Mouse (Mus musculus) left cerebral cortex, adult 2 months (tissue): ENCODE data around the gene Bcl2l1. TPM values are rescaled to one million over a fixed set of nuclear protein-coding genes. Genes with fewer than 3 reads are reported as not detected.

ENCODE experiments used
- DNase-seq, 2 experiments: peaks; one replicate each; pipeline ENCODE4 v3.0.0; 2021 to 2022; ENCODE audit warnings: low spot score in 2 of 2, mixed read lengths in 1 of 2; ENCODE audit errors: extremely low spot score in 1 of 2
- H3K27ac ChIP-seq: fragments of 200-600 bp; 2 replicates; pipeline ENCODE4 v1.8.1; 2022
- H3K4me3 ChIP-seq: fragments of 200-600 bp; 2 replicates; pipeline ENCODE4 v1.8.1; 2022
- CTCF ChIP-seq: fragments of 200-600 bp; IDR thresholded peaks from 2 replicates; pipeline ENCODE4 v1.8.1; 2022; ENCODE audit warnings: antibody characterized with exemption, mild to moderate bottlenecking, moderate library complexity
- intact Hi-C: fragments of 180-260 bp; cut with DNase I; formaldehyde crosslinking; loops from one replicate; pipeline ENCODE4 v1.15.1; 2025
- microRNA-seq, 2 experiments: library from miRNA; unstranded; fragments of <30 nt; microRNA quantifications; one replicate each; pipeline ENCODE4 v1.2.0; 2021
- total RNA-seq, 2 experiments: library from RNA; stranded (reverse); gene quantifications; 2 replicates each; pipeline ENCODE4 v1.2.3; 2021

Gene Bcl2l1
- total RNA-seq, 2 experiments from 2014 or later, result 133 to 135 TPM

DNA sequence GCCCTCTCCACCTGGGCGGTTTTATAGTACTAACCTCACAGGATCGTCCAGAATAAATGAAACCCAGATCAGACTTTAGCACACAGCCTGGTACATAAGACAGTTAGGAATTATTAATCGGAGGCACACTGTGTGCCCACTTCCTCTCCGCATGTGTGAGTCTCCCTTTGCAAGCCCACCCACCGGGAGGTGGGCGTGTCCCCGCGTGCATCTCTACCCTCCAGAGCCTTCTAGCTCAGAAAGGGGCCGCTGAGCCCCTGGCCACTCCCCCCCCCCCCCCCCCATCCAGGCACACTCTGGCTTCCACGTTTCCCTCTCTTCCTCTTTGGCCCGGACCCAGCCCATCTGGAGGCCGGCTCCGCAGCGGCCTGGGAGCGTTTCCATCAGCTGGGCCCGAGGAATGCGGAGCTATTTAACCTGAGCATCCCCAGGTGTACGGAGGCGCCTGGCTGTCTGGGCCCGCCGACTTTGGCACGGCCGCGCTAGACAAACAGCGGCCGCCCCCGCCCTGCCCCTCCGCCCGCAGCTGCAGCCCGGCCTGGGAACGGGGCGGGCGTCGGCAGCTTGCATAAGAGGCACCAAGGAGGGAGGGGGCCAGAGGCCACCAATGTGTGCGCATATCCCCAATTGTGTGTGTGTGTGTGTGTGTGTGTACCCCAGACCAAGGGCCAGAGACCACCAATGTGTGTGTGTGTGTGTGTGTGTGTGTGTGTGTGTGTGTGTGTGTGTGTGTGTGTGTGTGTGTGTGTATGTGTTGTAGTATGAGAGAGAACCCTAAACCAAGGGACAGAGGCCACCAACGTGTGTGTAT lies 92.3 kb downstream of the Bcl2l1 start:
- peak overlapping the region; percentile 42 for H3K4me3 ChIP-seq
- intact Hi-C loops, result no loop called here
- DNase-seq, result peak in 1 of 2 experiments; percentile 34
- peak overlapping the region; percentile 79 for H3K27ac ChIP-seq
- no peak for TF ChIP-seq CTCF

DNA sequence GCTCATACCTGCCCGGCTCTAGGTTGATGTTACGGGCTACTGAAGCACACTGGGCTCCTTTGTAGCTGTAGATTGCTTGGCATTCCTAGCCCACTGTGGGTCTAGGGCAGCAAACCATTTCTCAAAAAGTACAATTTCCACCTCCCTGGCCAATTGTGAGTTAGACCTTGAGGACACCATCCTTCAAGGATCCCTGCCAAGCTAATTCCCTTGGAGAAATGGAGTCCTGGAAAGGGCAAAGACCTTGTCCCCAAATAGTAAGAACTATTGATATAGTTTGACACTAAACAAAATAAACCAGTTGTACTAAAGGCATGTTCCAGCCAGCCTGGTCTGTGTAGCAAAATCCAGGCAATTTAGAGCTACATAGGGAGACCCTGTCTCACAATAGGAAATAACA lies 93.2 kb downstream of the Bcl2l1 start:
- H3K4me3 ChIP-seq, result peak overlapping the region; percentile 42
- DNase-seq, result no peak
- intact Hi-C loops, result no loop called here
- no peak for TF ChIP-seq CTCF
- H3K27ac ChIP-seq, result peak overlapping the region; percentile 79

DNA sequence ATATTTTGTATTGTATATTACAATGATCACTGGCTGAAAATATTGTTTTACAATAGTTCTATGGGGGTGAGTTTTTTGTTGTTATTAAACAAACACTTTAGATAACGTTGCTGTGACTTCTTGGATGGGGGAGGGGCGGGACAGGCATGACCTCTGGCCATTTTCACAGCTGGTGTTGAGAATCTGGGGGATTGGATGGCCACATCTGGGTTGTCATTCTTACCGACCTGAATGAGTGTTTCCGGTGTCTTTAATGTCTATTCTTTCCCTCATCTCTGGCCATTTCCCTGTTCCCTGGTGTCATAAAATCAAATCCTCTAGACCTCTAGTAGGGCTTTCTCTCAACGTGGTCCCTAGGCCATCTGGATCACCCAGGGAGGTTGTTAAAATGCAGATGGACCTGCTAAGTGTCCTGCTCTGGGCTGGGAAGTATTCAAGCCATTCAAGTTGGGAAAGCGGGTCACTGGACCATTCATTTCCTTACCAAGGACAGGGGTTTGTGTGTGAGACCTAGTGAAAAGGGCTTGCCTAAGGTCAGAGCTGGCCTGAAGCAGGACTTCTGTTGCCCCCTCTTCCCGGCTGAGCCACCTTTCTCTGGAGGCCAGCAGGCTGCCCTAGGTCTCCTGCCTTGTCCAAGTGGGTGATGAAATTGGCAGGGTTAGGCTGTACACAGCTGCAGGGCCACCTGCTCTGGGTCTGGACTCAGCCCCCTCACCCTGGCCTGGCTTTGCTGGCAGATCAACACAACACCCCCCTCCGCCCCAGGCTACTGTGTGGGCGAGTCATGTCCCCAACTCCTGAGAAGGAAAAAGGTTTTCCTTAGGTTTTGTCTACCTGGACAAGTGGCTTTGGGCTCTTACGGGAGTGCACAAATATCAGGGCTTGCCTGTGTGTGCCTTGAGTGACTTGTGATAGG lies 94.0 kb downstream of the Bcl2l1 start:
- no peak for TF ChIP-seq CTCF
- intact Hi-C loops, result no loop called here
- peak overlapping the region; percentile 79 for H3K27ac ChIP-seq
- DNase-seq, result no peak
- H3K4me3 ChIP-seq, result peak overlapping the region; percentile 42

DNA sequence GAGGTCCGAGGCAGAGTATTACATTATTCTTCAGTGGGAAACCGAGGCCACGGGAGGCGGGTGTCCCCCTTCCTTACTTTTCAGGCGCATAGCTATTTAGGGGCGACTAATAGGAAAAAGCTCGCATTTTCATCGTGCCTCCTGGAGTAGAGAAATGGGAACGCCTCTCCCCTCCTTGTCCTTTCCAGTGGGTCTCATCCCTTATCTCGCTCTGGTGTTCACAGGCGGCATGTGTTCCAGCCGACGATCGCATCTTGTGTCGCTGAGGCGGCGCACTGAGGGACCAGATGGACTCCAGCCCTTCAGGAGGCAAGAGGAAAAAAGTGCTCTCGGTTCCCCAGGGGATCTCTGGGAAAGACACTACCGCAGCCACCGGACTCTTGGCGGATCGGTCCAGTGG lies 94.8 kb downstream of the Bcl2l1 start:
- no peak for TF ChIP-seq CTCF
- intact Hi-C loops, result no loop called here
- no peak for DNase-seq
- H3K27ac ChIP-seq, result peak overlapping the region; percentile 79
- H3K4me3 ChIP-seq, result peak overlapping the region; percentile 42

DNA sequence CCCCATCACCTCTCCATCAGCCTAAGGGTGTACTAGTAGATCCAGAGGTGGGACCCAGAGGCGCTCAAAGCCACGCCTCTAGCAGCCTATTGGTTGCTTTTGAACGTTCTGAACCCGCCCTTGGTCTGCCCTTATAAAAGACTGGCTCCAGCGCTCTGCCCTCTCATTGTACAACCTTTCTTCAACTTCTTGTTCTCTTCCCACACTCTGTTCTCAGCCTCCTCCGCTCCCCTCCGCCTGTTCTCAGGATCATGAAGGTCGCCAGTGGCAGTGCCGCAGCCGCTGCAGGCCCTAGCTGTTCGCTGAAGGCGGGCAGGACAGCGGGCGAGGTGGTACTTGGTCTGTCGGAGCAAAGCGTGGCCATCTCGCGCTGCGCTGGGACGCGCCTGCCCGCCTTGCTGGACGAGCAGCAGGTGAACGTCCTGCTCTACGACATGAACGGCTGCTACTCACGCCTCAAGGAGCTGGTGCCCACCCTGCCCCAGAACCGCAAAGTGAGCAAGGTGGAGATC lies 95.4 kb downstream of the Bcl2l1 start, which contains the start of gene Id1:
TSS of gene Id1 (plus strand) at position 162 of the 512 bp plus-strand sequence.
- Histone ChIP-seq H3K4me3 (peak within 1 kb of the TSS; percentile 42), H3K27ac (peak within 1 kb of the TSS; percentile 82)
- TF ChIP-seq CTCF, result no peak
- DNase-seq, result peak; percentile 39 to 63
- intact Hi-C loops, result no loop called here

DNA sequence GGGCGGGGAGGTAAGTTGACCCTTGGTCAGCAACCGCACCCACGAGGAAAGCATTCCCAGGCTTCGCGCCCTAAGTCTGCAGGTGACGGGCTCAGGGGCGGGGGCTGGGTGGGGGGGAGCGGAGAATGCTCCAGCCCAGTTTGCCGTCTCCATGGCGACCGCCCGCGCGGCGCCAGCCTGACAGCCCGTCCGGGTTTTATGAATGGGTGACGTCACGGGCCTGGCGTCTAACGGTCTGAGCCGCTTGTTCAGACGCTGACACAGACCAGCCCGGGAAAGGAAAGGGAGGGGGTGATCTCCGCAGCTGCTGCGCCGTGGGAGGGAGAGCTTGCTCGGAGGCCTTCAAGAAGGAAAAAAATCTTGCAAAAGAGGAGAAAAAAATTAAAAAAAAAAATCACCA lies 96.5 kb downstream of the Bcl2l1 start:
- TF ChIP-seq CTCF, result no peak
- peak overlapping the region; percentile 42 for H3K4me3 ChIP-seq
- H3K27ac ChIP-seq, result peak overlapping the region; percentile 82
- intact Hi-C loops, result loop anchor here (2.0 kb wide), 2 partner anchors 28 to 38 kb away; no protein-coding TSS in a partner anchor
- DNase-seq, result peak; percentile 90 to 92

DNA sequence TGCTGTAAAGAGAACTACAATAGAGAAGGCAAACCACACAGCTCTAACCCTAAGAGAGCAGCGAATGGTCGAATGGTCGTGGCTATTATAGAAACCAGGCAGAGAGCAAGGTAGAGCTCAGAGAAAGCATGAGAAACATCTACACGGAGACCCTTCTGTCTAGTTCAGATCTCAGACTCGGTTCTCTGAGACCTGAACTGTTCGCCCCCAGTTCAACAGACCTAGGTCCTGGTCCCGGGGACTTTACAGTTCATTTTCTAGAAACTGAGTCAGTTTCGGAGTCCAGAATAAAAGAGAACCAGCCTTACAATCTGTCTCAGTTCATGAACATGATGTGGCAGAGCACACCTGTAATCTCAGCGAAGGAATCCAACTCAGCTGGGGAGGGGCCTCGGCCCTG lies 97.0 kb downstream of the Bcl2l1 start:
- Histone ChIP-seq H3K4me3 (peak overlapping the region; percentile 42), H3K27ac (peak overlapping the region; percentile 54)
- no peak for TF ChIP-seq CTCF
- no peak for DNase-seq
- intact Hi-C loops, result loop anchor here (2.0 kb wide), 2 partner anchors 28 to 38 kb away; no protein-coding TSS in a partner anchor

DNA sequence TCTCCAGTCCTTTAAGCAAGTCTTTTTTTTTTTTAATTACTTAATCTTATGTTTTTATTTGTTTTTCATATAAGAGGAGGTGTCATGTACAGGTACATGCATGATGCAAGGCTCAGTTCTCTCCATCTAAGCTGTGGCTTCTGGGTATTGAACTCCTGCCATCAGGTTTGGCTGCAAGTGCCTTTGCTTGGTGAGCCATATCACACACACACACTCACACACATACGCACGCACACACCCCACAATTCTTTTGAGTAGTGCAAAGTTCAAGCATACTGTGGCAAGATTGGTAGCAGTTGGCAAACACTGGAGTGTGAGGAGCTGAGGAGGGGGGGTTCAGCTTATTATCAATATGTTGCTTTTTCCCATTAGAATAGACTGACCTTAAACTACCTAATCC lies 98.3 kb downstream of the Bcl2l1 start:
- DNase-seq, result no peak
- Histone ChIP-seq H3K27ac (no peak overlapping the region), H3K4me3 (no peak overlapping the region)
- intact Hi-C loops, result no loop called here
- no peak for TF ChIP-seq CTCF

Small RNA genes within 50 kb of the gene (microRNA-seq; reads per million reads assigned to microRNA genes)
- gene Gm23802 (0 reads per million in 2 experiments), gene Mir5622 (0 reads per million in 2 experiments)

Other genes with a start within 250 kb of the Bcl2l1 start
- gene Defb45, start 232.3 kb downstream of the Bcl2l1 start, total RNA-seq, result not detected
- not detected for gene Defb36, start 227.4 kb downstream of the Bcl2l1 start, total RNA-seq
- not detected for gene Defb25, start 208.7 kb downstream of the Bcl2l1 start, total RNA-seq
- under 1 TPM; 0.65 to 0.68 TPM for gene Rem1, start 204.8 kb downstream of the Bcl2l1 start, total RNA-seq
- 10 to 100 TPM; 77.2 to 82.2 TPM for gene H13, start 162.3 kb downstream of the Bcl2l1 start, total RNA-seq
- 10 to 100 TPM; 17.6 to 19.8 TPM for gene Mcts2, start 144.7 kb downstream of the Bcl2l1 start, total RNA-seq
- 10 to 100 TPM; 22.4 to 24.2 TPM for gene Id1, start 95.5 kb downstream of the Bcl2l1 start, total RNA-seq
- gene Cox4i2, start 77.6 kb downstream of the Bcl2l1 start, total RNA-seq, result 1 to 10 TPM; 1.7 to 1.9 TPM
- 1 to 10 TPM; 2.5 to 3.0 TPM for gene Tpx2, start 16.2 kb upstream of the Bcl2l1 start, total RNA-seq
- gene Mylk2, start 79.6 kb upstream of the Bcl2l1 start, total RNA-seq, result not detected
- under 1 TPM; 0.34 to 0.44 TPM for gene Foxs1, start 101.5 kb upstream of the Bcl2l1 start, total RNA-seq
- gene Dusp15, start 120.0 kb upstream of the Bcl2l1 start, total RNA-seq, result 10 to 100 TPM; 16.9 to 20.3 TPM
- gene Ttll9, start 130.8 kb upstream of the Bcl2l1 start, total RNA-seq, result 1 to 10 TPM; 2.3 to 2.9 TPM
- gene Pdrg1, start 183.7 kb upstream of the Bcl2l1 start, total RNA-seq, result 10 to 100 TPM; 55.5 to 60.5 TPM
- gene Xkr7, start 200.1 kb upstream of the Bcl2l1 start, total RNA-seq, result 1 to 10 TPM; 5.0 to 5.3 TPM
- gene Ccm2l, start 234.2 kb upstream of the Bcl2l1 start, total RNA-seq, result 1 to 10 TPM; 5.4 to 6.2 TPM